In genomic region chr10:67049621-67050020, GRCm38 (mm10) we compare ENCODE assay signal across 16 mouse cellular contexts.
"Had no signal": no experiment of that assay in that cellular context is flagged by ENCODE, and none has a peak within 500 bp of the region (broad histone marks: within the 10 kb centered on the region; RNA-seq: fewer than 3 reads in every experiment).

No protein-coding gene starts in this region.

- H3K4me3 ChIP-seq: neural tube, embryonic 13.5 days; neural tube, embryonic 15.5 days; stomach, embryonic 15.5 days had no signal

- H3K36me3 ChIP-seq: neural tube, embryonic 13.5 days; neural tube, embryonic 15.5 days; stomach, embryonic 15.5 days had no signal

- H3K9me3 ChIP-seq: neural tube, embryonic 13.5 days; neural tube, embryonic 15.5 days; stomach, embryonic 15.5 days had no signal

- H3K27ac ChIP-seq: neural tube, embryonic 13.5 days; neural tube, embryonic 15.5 days; stomach, embryonic 15.5 days; stomach, postnatal 0 days had no signal

- H3K9ac ChIP-seq: neural tube, embryonic 13.5 days; neural tube, embryonic 15.5 days; stomach, embryonic 15.5 days had no signal

- DNase-seq: retina, postnatal 1 day; right cerebral cortex, adult 18-20 months; right cerebral cortex, postnatal 14 days; right cerebral cortex, postnatal 25 days; right cerebral cortex, postnatal 4 days; spleen, adult 18-20 months; thymus, adult 18-20 months; thymus, adult 2 months; thymus, postnatal 14 days; thymus, postnatal 25 days; thymus, postnatal 36 days; thymus, postnatal 4 days had no signal
